Mouse (Mus musculus): ENCODE results near the gene Dgkk.
"Not testable (repeated sequence)": the region's sequence is repeated elsewhere in the genome, so short reads cannot be mapped to it uniquely, and the experiment has no call there.

Gene Dgkk

GRCm38 (mm10) chrX:6779006-6779405, at the start of gene Dgkk:
TSS of gene Dgkk (plus strand) at chrX:6779306.
- CTCF ChIA-PET = not testable (repeated sequence)

GRCm38 (mm10) chrX:6733998-6734397, 45.1 kb upstream of the Dgkk start:
- POLR2A ChIA-PET = interaction anchor here in 1 of 4 experiments (0.6 kb wide), 1 partner anchor 802 kb away, joined by 3 read pairs; no protein-coding TSS in a partner anchor
- CTCF ChIA-PET = no interaction called here

More at GRCm38 (mm10) chrX:6779006-6779405, at the start of gene Dgkk:
- POLR2A ChIA-PET = not testable (repeated sequence)

- POLR2A ChIA-PET = no interaction called here
Observed at GRCm38 (mm10) chrX:6750714-6751113, 28.4 kb upstream of the Dgkk start.

GRCm38 (mm10) chrX:6751549-6752047, 27.5 kb upstream of the Dgkk start:
- ChIA-PET POLR2A (no interaction called here), CTCF (no interaction called here)

More at GRCm38 (mm10) chrX:6750714-6751113, 28.4 kb upstream of the Dgkk start:
- CTCF ChIA-PET = no interaction called here

GRCm38 (mm10) chrX:6777489-6778249, 1.4 kb upstream of the Dgkk start:
- POLR2A ChIA-PET = interaction anchor here in 1 of 4 experiments (0.6 to 0.7 kb wide), 2 partner anchors 64 to 391 kb away, joined by 3 read pairs; no protein-coding TSS in a partner anchor
- CTCF ChIA-PET = interaction anchor here in 2 of 4 experiments (0.6 kb wide), 3 partner anchors 92 to 458 kb away, joined by 3 read pairs; no protein-coding TSS in a partner anchor

GRCm38 (mm10) chrX:6778250-6778637, 862 bp upstream of the Dgkk start:
- ChIA-PET POLR2A (interaction anchor here in 1 of 4 experiments (0.6 to 0.7 kb wide), 2 partner anchors 63 to 390 kb away, joined by 3 read pairs; no protein-coding TSS in a partner anchor), CTCF (interaction anchor here in 1 of 4 experiments (0.6 kb wide), 1 partner anchor 459 kb away, joined by 3 read pairs; no protein-coding TSS in a partner anchor)

- ChIA-PET CTCF (no interaction called here), POLR2A (no interaction called here)
Observed at GRCm38 (mm10) chrX:6779969-6780539, 948 bp downstream of the Dgkk start.

GRCm38 (mm10) chrX:6832553-6832952, 53.4 kb downstream of the Dgkk start:
- ChIA-PET CTCF (no interaction called here), POLR2A (no interaction called here)

- POLR2A ChIA-PET = interaction anchor here in 1 of 4 experiments (0.6 kb wide), 1 partner anchor 276 kb away, joined by 3 read pairs; no protein-coding TSS in a partner anchor
- CTCF ChIA-PET = no interaction called here
Observed at GRCm38 (mm10) chrX:6853466-6853865, 74.4 kb downstream of the Dgkk start.

- ChIA-PET POLR2A (no interaction called here), CTCF (interaction anchor here in 1 of 4 experiments (0.7 kb wide), 1 partner anchor 1247 kb away, joined by 3 read pairs; no protein-coding TSS in a partner anchor)
Observed at GRCm38 (mm10) chrX:6854136-6854535, 75.0 kb downstream of the Dgkk start.

GRCm38 (mm10) chrX:6893933-6894332, 114.8 kb downstream of the Dgkk start:
- CTCF ChIA-PET = no interaction called here
- POLR2A ChIA-PET = no interaction called here

- CTCF ChIA-PET = interaction anchor here (0.5 to 1.6 kb wide), 9 partner anchors 134 to 1097 kb away, joined by 3 to 8 read pairs (median 3); no protein-coding TSS in a partner anchor
- POLR2A ChIA-PET = interaction anchor here in 1 of 4 experiments (0.6 kb wide), 1 partner anchor 942 kb away, joined by 4 read pairs; no protein-coding TSS in a partner anchor
Observed at GRCm38 (mm10) chrX:6911047-6911446, 131.9 kb downstream of the Dgkk start.

GRCm38 (mm10) chrX:6922165-6922564, 143.1 kb downstream of the Dgkk start:
- POLR2A ChIA-PET = no interaction called here
- CTCF ChIA-PET = no interaction called here

GRCm38 (mm10) chrX:6926224-6926623, 147.1 kb downstream of the Dgkk start:
- CTCF ChIA-PET = no interaction called here

GRCm38 (mm10) chrX:6968598-6968997, 189.5 kb downstream of the Dgkk start:
- CTCF ChIA-PET = no interaction called here
- POLR2A ChIA-PET = no interaction called here

More at GRCm38 (mm10) chrX:6926224-6926623, 147.1 kb downstream of the Dgkk start:
- POLR2A ChIA-PET = no interaction called here

GRCm38 (mm10) chrX:6971956-6972355, 192.8 kb downstream of the Dgkk start:
- CTCF ChIA-PET = interaction anchor here in 1 of 4 experiments (0.6 kb wide), 1 partner anchor 1048 kb away, joined by 3 read pairs; no protein-coding TSS in a partner anchor
- POLR2A ChIA-PET = no interaction called here

- POLR2A ChIA-PET, CTCF ChIA-PET: not testable (repeated sequence)
Observed at GRCm38 (mm10) chrX:6983916-6984315, 204.8 kb downstream of the Dgkk start.

Measured in embryonic stem cell, embryonic (primary cell).